Mouse (Mus musculus) lung, adult 2 months (tissue): ENCODE results near the gene Baz1b.

Experiments used
- CTCF ChIP-seq: fragments of 200-500 bp; IDR thresholded peaks from 2 replicates; pipeline ENCODE4 v1.5.1; 2011; ENCODE audit warnings: mild to moderate bottlenecking, low read length, control low read depth; ENCODE audit not compliant: insufficient read depth
- POLR2A ChIP-seq: fragments of 200-500 bp; IDR thresholded peaks from 2 replicates; pipeline ENCODE4 v1.6.1; 2011; ENCODE audit warnings: low read depth, mild to moderate bottlenecking, control low read depth, low read length, borderline replicate concordance; ENCODE audit errors: extremely low read depth

GRCm38 (mm10) chr5:135263866-135264503, 76.9 kb downstream of the Baz1b start:
- TF ChIP-seq POLR2A: no peak
- TF ChIP-seq CTCF: no peak
